Mouse (Mus musculus) MEL (cell line): ENCODE measurements around the gene Gm21637. TPM values are rescaled to one million over a fixed set of nuclear protein-coding genes. Genes with fewer than 3 reads are reported as not detected.
"Not testable (repeated sequence)": the region's sequence is repeated elsewhere in the genome, so short reads cannot be mapped to it uniquely, and the experiment has no call there.

Experiments used
- DNase-seq: peaks from one replicate; pipeline ENCODE4 v3.0.0; 2011; ENCODE audit warnings: low read depth, low spot score
- H3K27ac ChIP-seq: 2 replicates; pipeline ENCODE4 v1.5.1; 2012; ENCODE audit warnings: low read depth, mild to moderate bottlenecking, control low read depth, low read length, moderate library complexity; ENCODE audit not compliant: control insufficient read depth
- H3K27me3 ChIP-seq, 2 experiments: fragments of 150-350 bp in 1 of 2; sonication (generic) in 1 of 2; 2 replicates each; pipeline ENCODE4 v1.6.1; 2012; ENCODE audit warnings: low read length in 2 of 2, mild to moderate bottlenecking in 2 of 2, improper control_type of control experiment in 1 of 2, moderate library complexity in 1 of 2; ENCODE audit not compliant: insufficient read depth in 2 of 2, control insufficient read depth in 1 of 2
- H3K36me3 ChIP-seq, 2 experiments: 2 replicates each; pipeline ENCODE4 v1.6.1; 2012 to 2014; ENCODE audit warnings: low read length in 2 of 2, improper control_type of control experiment in 1 of 2, inconsistent platforms in 1 of 2, mild to moderate bottlenecking in 1 of 2; ENCODE audit not compliant: insufficient read depth in 2 of 2, control insufficient read depth in 1 of 2
- H3K4me1 ChIP-seq, 2 experiments: fragments of 150-350 bp in 1 of 2; sonication (generic) in 1 of 2; 2 replicates each; pipeline ENCODE4 v1.6.1; 2012; ENCODE audit warnings: low read length in 2 of 2, improper control_type of control experiment in 1 of 2, mild to moderate bottlenecking in 1 of 2; ENCODE audit not compliant: insufficient read depth in 2 of 2, control insufficient read depth in 1 of 2
- H3K4me3 ChIP-seq, 2 experiments: fragments of 150-350 bp in 1 of 2; sonication (generic) in 1 of 2; 2 replicates each; pipeline ENCODE4 v1.5.1; 2012; ENCODE audit warnings: low read depth in 2 of 2, low read length in 2 of 2, mild to moderate bottlenecking in 2 of 2, moderate library complexity in 2 of 2, control low read depth in 1 of 2, improper control_type of control experiment in 1 of 2; ENCODE audit not compliant: control insufficient read depth in 1 of 2, insufficient read depth in 1 of 2
- H3K79me2 ChIP-seq: 2 replicates; pipeline ENCODE4 v1.6.1; 2012; ENCODE audit warnings: mild to moderate bottlenecking, low read length, moderate library complexity; ENCODE audit not compliant: control insufficient read depth, poor library complexity, insufficient read depth
- H3K9ac ChIP-seq: 2 replicates; pipeline ENCODE4 v1.6.1; 2012; ENCODE audit warnings: low read depth, mild to moderate bottlenecking, control low read depth, low read length, moderate library complexity; ENCODE audit not compliant: control insufficient read depth, poor library complexity, severe bottlenecking
- H3K9me3 ChIP-seq: fragments of 150-350 bp; sonication (generic); replicated peaks from 2 replicates; pipeline ENCODE4 v1.6.1; 2012; ENCODE audit warnings: mild to moderate bottlenecking, low read length, improper control_type of control experiment, moderate library complexity; ENCODE audit not compliant: insufficient read depth
- polyA plus RNA-seq, 2 experiments: library from polyadenylated mRNA; stranded (reverse) in 1 of 2; unstranded in 1 of 2; fragments of >175 nt in 1 of 2; fragments of >200 nt in 1 of 2; gene quantifications; 2 replicates each; pipeline versions ENCODE4 v1.2.1 to v1.2.4; 2012; ENCODE audit warnings: low replicate concordance in 2 of 2, low read depth in 1 of 2; ENCODE audit not compliant: insufficient read length in 2 of 2, insufficient read depth in 1 of 2, missing spikeins in 1 of 2
- total RNA-seq: library from RNA; depleted of rRNA; stranded (reverse); fragments of 300-350 nt; gene quantifications from 2 replicates; pipeline ENCODE4 v1.2.3, GENCODE M21; 2012; rRNA removed

Gm21637 gene
- total RNA-seq (not detected in 2 replicates), polyA plus RNA-seq (not detected)

DNA sequence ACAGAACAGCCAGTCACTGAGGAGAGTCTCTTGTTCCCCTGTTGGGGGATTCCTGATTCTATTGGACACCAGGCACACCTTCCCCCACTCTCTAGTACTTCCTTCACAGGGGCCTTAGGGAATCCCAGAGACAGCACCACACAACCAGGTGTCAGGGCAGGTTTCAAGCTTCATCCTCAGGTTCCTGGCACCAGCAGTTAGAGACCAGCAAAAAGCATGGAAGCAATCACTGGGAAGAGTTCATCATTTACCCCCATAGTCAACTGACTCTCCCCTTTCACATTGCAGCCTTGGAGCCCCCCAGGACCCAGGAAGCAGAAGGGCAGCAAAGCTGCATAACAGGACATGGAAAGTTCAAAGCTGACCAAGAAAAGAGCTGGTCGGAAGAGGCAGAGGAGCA is at the start of gene Gm21637:
TSS of gene Gm21637 (plus strand) at position 301 of the 400 bp plus-strand sequence.
- H3K27ac ChIP-seq, H3K27me3 ChIP-seq, H3K4me3 ChIP-seq, H3K36me3 ChIP-seq, H3K4me1 ChIP-seq, H3K9ac ChIP-seq, H3K79me2 ChIP-seq, H3K9me3 ChIP-seq, DNase-seq: not testable (repeated sequence)

Other genes starting within 250 kb of the Gm21637 start
- not detected in 2 replicates for gene Btbd35f25, start 244.9 kb upstream of the Gm21637 start, total RNA-seq
- not detected for gene Btbd35f25, start 244.9 kb upstream of the Gm21637 start, polyA plus RNA-seq
- not detected in 2 replicates for gene Btbd35f22, start 85.8 kb downstream of the Gm21637 start, total RNA-seq
- gene Btbd35f22, start 85.8 kb downstream of the Gm21637 start, polyA plus RNA-seq: not detected